Mouse (Mus musculus) testis, adult 2 months (tissue): ENCODE measurements at regions not wholly inside any gene's neighbourhood (a gene's known extent, or its start where the extent isn't known, plus 50 kb on each side); places are given as distances from the start of the nearest gene placed in this dataset.

Experiments
- CTCF ChIP-seq: fragments of 200-500 bp; IDR thresholded peaks from 2 replicates; pipeline ENCODE4 v1.5.1; 2012; ENCODE audit warnings: low read depth, mild to moderate bottlenecking, inconsistent platforms, low read length, moderate library complexity; ENCODE audit not compliant: control insufficient read depth, insufficient read depth, insufficient replicate concordance
- POLR2A ChIP-seq: fragments of 200-500 bp; IDR thresholded peaks from 2 replicates; pipeline ENCODE4 v1.6.1; 2012; ENCODE audit warnings: low read depth, mild to moderate bottlenecking, inconsistent platforms, low read length, moderate library complexity; ENCODE audit not compliant: control insufficient read depth

DNA sequence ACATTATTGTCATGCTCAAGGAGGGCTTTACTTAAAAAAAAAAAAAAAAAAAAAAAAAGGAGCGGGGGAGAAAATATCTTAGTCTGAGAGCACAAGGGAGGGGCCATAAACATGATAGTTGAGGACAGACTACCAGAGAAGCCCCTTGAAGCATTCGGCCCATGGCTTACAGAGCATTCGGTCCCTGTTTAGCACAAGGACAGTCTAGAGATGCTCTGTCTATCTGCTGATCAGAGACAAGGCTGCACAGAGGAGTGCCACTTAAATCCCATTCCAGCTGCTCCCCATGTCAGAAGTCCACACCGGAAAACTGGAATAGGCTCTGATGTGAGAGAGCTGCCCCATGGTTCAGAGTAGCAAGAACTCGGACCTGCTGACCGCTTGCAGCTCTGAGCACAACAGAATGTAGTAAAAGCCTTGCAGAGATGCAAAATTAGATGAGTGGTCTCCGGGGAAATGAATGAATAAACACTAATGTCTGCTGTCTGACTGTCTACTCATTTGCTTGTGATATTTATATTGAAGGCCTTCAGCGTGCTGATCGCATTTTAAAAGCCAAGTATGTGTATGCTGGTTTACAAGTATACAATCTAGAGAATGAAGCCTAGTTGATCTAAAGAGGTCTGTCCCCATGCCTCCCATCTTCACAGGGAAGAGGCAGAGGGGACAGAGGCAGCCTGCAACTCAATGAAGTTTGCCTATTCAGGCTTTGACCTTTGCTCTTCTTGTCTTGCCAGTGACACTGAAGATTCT, 158.4 kb upstream of the Zbtb20 start:
- no peak for TF ChIP-seq CTCF
- no peak for TF ChIP-seq POLR2A
